Mouse (Mus musculus) stomach, postnatal 0 days (tissue): ENCODE measurements around the gene Speg.

Source experiments
- CTCF ChIP-seq: IDR thresholded peaks from 2 replicates; pipeline ENCODE4 v1.5.1; 2016; ENCODE audit warnings: antibody characterized with exemption, low read depth, mild to moderate bottlenecking, moderate library complexity
- EP300 ChIP-seq: optimal IDR thresholded peaks from 2 replicates; pipeline ENCODE3; 2016; ENCODE audit warnings: antibody characterized with exemption

GRCm38 (mm10) chr1:75339337-75339736 lies 35.8 kb upstream of the Speg start:
- TF ChIP-seq CTCF (no peak), EP300 (no peak)
